Mouse (Mus musculus): ENCODE data around the gene Hexb. TPM values are rescaled to one million over a fixed set of nuclear protein-coding genes. Genes with fewer than 3 reads are reported as not detected.

Gene Hexb
- polyA plus RNA-seq, 1 experiment = 71.8 TPM

DNA sequence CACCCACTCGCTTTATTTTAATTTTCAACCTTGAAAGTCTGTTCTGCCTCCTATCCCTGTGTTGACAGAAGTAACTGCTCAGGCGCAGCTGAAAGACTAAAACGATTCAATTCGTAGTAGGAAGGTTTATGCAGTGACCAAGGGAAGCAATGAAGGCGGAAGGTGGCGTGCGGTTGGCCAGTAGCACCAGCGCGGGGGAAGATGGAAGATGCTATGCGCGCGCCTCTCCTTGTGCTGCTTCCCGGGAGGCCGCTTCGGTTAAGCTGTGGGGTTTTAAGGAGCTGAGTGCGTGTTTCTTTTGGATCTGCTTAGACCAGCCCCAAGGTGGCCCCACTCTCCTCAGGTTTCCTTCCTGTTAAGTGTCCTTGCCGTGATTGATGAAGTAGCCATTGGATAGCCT lies 27.0 kb upstream of the Hexb start:
- 62% methylated on average over 17 of the region's 17 CpGs for WGBS
- Histone ChIP-seq H3K4me3 (replicated peaks; ENCODE audit: extremely low read depth, low read depth, low read length) (no peak overlapping the region), H3K4me1 (ENCODE audit: control insufficient read depth, insufficient read depth, low read length) (no peaks in the 10 kb centered on the region)
- no peak for TF ChIP-seq POLR2A (IDR thresholded peaks at IDR 0.05; ENCODE audit: borderline replicate concordance, extremely low read depth, low read depth, low read length)
- no peak for TF ChIP-seq CTCF (IDR thresholded peaks at IDR 0.05; ENCODE audit: insufficient read depth, low read length)
- no peak for DNase-seq

DNA sequence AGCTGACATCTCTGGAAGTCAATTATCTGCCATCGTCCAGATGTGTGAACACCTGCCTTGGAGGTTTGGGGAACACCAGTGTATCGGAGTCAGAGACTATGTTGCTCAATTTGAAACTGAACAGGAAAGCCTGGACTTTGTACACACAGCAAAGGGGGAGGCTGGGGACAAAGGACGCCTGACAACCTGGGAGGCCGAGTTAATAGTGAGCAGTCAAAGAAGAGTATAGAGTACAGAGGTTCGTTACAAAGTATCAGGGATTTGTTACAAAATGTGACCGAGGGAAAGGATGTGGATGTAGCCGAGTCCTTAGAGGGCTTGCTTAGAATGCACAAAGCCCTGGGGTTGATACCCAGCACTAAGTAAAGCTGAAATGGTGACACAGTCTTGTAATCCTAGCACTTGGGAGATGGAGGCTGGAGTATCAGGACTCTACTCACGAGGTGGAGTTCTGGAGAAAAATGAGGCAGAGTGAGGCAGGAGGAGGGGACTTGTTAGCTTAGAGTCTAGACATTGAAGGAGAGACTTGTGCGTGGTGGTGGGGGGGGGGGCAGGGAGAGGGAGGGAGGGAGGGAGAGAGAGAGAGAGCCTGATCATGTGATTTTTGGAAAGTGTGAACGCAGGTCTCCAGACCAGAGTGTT lies 26.3 kb upstream of the Hexb start:
- no peak for TF ChIP-seq CTCF (IDR thresholded peaks at IDR 0.05; ENCODE audit: insufficient read depth, low read length)
- TF ChIP-seq POLR2A (IDR thresholded peaks at IDR 0.05; ENCODE audit: borderline replicate concordance, extremely low read depth, low read depth, low read length) = no peak
- H3K4me1 ChIP-seq (ENCODE audit: control insufficient read depth, insufficient read depth, low read length) = no peaks in the 10 kb centered on the region
- no peak for DNase-seq
- WGBS = 66% methylated on average over 10 of the region's 10 CpGs
- H3K4me3 ChIP-seq (replicated peaks; ENCODE audit: extremely low read depth, low read depth, low read length) = no peak overlapping the region

DNA sequence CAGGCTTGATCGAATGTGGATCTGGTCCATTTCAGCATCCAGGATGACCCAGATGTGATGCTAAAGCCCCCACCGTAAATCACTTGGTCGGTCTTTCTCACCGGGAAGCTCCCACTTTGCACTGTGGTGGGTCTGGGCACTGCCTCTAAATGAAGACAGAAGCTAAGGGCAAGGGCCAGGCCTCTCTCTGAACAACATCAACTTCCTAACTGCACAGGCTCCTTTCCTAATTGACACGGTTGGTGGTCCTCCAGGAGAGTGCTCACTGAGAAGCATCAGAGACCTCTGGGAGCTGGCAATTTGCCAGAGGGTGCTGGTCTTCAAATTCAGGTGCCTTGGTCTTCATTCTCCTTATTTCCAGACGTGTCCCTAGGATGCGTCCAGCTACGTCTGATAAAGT lies 25.7 kb upstream of the Hexb start:
- TF ChIP-seq POLR2A (IDR thresholded peaks at IDR 0.05; ENCODE audit: borderline replicate concordance, extremely low read depth, low read depth, low read length) (no peak), CTCF (IDR thresholded peaks at IDR 0.05; ENCODE audit: insufficient read depth, low read length) (no peak)
- DNase-seq = no peak
- 81% methylated on average over 8 of the region's 8 CpGs for WGBS
- Histone ChIP-seq H3K4me3 (replicated peaks; ENCODE audit: extremely low read depth, low read depth, low read length) (no peak overlapping the region), H3K4me1 (ENCODE audit: control insufficient read depth, insufficient read depth, low read length) (no peaks in the 10 kb centered on the region)

DNA sequence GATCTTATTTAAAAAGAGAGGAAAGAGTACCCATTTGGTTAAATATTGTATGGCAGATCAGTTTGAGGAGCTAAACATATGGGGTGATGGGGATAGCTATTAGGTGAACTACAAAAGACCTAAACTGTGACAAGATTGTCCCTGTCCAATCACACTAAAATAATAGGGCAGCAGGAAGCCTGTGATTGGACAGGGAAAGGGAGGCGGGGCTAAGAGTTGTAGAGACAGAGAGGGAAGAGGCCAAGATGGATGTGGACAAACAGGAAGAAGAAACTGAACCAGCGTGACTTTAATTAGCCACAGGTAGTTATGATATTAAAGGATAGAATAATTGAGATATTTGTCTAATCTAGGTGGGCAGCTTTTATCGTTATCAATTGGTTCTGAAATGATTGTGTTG lies 21.9 kb upstream of the Hexb start:
- no peak overlapping the region for H3K4me3 ChIP-seq (replicated peaks; ENCODE audit: extremely low read depth, low read depth, low read length)
- TF ChIP-seq CTCF (IDR thresholded peaks at IDR 0.05; ENCODE audit: insufficient read depth, low read length) (no peak), POLR2A (IDR thresholded peaks at IDR 0.05; ENCODE audit: borderline replicate concordance, extremely low read depth, low read depth, low read length) (no peak)
- no peaks in the 10 kb centered on the region for H3K4me1 ChIP-seq (ENCODE audit: control insufficient read depth, insufficient read depth, low read length)
- WGBS = 84% methylated on average over 3 of the region's 3 CpGs
- no peak for DNase-seq

DNA sequence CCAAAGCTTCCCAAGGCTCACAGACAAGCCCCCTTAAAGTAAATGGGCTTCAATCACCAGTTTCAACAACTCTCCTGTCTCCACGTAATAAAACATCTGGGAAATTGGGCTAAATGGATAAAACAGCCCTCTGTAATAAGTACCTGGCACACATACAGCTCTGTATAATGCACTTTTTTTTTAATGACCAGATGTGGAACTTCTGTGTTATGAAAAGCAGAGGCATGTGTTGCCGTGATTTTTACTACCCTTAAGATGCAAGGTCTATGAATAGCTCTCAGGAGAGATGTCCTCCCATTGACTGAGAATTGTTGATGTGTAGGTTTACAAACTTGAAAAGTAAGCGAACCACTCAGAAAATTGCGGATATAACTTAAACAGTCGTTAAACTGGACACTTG lies 18.0 kb upstream of the Hexb start:
- WGBS = 72% methylated on average over 5 of the region's 5 CpGs
- DNase-seq = no peak
- Histone ChIP-seq H3K4me3 (replicated peaks; ENCODE audit: extremely low read depth, low read depth, low read length) (no peak overlapping the region), H3K4me1 (ENCODE audit: control insufficient read depth, insufficient read depth, low read length) (no peaks in the 10 kb centered on the region)
- TF ChIP-seq CTCF (IDR thresholded peaks at IDR 0.05; ENCODE audit: insufficient read depth, low read length) (no peak), POLR2A (IDR thresholded peaks at IDR 0.05; ENCODE audit: borderline replicate concordance, extremely low read depth, low read depth, low read length) (no peak)

DNA sequence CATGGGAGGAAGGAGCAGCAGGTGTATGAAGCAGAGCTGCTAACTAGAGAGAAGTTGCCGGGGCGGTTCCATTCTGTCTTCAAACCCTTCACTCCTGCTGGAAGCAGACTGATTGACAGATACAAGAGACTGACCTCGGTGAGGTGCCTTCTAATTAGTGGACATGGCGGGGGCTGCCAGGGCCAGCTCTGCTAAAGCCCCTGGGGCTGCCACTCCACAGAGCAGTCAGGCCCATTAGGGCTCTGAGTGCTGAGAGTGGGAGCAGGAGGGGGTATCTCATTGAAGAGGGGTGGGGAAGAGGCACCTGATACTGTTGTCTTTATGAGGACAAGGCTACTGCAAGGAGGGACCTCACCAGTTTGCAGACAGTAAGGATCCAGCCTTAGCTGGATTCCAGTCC lies 17.4 kb upstream of the Hexb start:
- DNase-seq = no peak
- whole genome bisulfite sequencing = 72% methylated on average over 4 of the region's 4 CpGs
- no peak for TF ChIP-seq CTCF (IDR thresholded peaks at IDR 0.05; ENCODE audit: insufficient read depth, low read length)
- no peak for TF ChIP-seq POLR2A (IDR thresholded peaks at IDR 0.05; ENCODE audit: borderline replicate concordance, extremely low read depth, low read depth, low read length)
- H3K4me1 ChIP-seq (ENCODE audit: control insufficient read depth, insufficient read depth, low read length) = no peaks in the 10 kb centered on the region
- H3K4me3 ChIP-seq (replicated peaks; ENCODE audit: extremely low read depth, low read depth, low read length) = no peak overlapping the region

DNA sequence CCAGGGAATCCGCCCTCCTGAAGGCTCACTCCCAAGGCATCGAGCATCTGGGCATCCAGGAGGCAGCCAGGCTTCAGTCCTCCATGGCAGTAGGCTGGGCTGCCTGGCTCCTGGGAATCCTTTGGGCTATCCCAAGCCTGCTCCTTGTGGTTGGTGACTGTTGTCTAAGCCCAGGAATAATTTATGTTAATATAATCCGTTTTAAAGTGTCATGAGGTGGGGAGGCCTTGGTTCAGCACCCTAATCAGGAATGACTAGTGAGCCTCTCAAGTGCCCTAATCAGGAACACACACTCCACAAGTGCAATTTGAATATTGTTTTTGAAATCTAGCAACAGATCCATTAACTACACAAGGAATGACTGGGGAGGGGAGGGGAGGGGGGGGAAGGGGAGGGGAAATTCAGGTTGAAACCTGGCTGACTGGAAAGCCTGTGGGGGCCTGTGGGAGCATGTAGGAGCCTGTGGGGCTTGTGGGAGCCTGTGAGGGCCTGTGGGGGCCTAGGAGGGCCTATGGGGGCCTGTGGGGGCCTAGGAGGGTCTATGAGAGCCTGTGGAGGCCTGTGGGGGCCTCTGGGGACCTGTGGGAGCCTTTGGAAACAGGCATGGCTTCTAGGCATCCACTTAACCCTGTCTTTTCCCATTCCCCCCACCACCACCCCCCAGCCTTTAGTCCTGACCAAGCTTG lies 16.6 kb upstream of the Hexb start:
- Histone ChIP-seq H3K4me3 (replicated peaks; ENCODE audit: extremely low read depth, low read depth, low read length) (no peak overlapping the region), H3K4me1 (ENCODE audit: control insufficient read depth, insufficient read depth, low read length) (no peaks in the 10 kb centered on the region)
- no peak for DNase-seq
- 65% methylated on average over 3 of the region's 3 CpGs for WGBS
- no peak for TF ChIP-seq POLR2A (IDR thresholded peaks at IDR 0.05; ENCODE audit: borderline replicate concordance, extremely low read depth, low read depth, low read length)
- no peak for TF ChIP-seq CTCF (IDR thresholded peaks at IDR 0.05; ENCODE audit: insufficient read depth, low read length)

DNA sequence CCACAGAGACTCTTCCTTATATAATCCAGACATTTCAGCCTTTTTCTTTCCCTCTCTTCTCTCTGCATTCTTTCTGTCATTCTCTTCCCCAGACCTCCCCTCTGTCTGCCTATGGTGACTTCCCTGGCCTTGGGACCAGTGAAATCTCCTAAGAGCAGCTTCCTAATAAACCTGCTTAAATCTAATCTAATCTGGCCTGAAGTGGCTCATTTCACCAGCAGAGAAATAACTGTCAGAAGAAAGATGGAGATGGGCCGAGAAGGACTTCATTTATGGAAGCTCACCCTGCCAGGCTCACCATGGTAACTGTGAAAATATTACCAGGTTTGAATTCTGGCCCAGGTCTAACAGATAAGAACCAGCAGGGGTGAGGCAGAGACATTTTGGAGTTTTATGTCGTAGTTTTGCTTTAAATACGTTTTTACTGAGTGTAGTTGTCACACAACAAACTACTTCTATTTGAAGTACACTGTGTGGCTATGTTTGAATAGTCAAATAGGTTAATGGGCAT lies 10.4 kb upstream of the Hexb start:
- TF ChIP-seq CTCF (IDR thresholded peaks at IDR 0.05; ENCODE audit: insufficient read depth, low read length) = no peak
- TF ChIP-seq POLR2A (IDR thresholded peaks at IDR 0.05; ENCODE audit: borderline replicate concordance, extremely low read depth, low read depth, low read length) = no peak
- DNase-seq = no peak
- WGBS = 42% methylated on average over 3 of the region's 3 CpGs
- no peaks in the 10 kb centered on the region; the same call in 1 of the 2 replicates for H3K4me1 ChIP-seq (ENCODE audit: control insufficient read depth, insufficient read depth, low read length)
- H3K4me3 ChIP-seq (replicated peaks; ENCODE audit: extremely low read depth, low read depth, low read length) = no peak overlapping the region

DNA sequence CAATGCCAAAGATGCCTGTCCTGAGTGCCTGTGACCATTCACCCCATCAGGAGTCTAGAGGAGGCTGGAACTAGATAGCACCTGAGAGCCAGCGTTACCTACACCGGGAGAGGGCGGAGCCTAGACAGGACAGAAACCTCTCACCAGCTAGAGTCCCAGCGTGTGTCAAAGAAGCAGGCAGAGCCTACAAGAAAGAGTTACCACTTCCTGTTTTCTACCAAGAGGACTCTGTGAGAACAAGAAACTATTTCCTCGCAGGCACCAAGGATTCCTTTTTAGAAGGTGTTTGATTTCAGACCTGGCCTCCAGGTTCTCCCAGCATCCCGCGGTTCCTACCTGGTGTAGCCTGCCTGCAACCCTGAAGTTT lies 9.9 kb upstream of the Hexb start:
- TF ChIP-seq POLR2A (IDR thresholded peaks at IDR 0.05; ENCODE audit: borderline replicate concordance, extremely low read depth, low read depth, low read length) = no peak
- no peak for TF ChIP-seq CTCF (IDR thresholded peaks at IDR 0.05; ENCODE audit: insufficient read depth, low read length)
- no peak overlapping the region for H3K4me3 ChIP-seq (replicated peaks; ENCODE audit: extremely low read depth, low read depth, low read length)
- 35% methylated on average over 7 of the region's 7 CpGs for WGBS
- DNase-seq = no peak
- no peaks in the 10 kb centered on the region; the same call in 1 of the 2 replicates for H3K4me1 ChIP-seq (ENCODE audit: control insufficient read depth, insufficient read depth, low read length)
